Mouse (Mus musculus) heart, adult 2 months (tissue): ENCODE measurements at regions not wholly inside any gene's neighbourhood (a gene's known extent, or its start where the extent isn't known, plus 50 kb on each side); places are given as distances from the start of the nearest gene placed in this dataset.

ENCODE experiments used
- DNase-seq, 2 experiments: peaks; one replicate each; pipeline ENCODE4 v3.0.0; 2021
- H3K27ac ChIP-seq: fragments of 200-600 bp; 2 replicates; pipeline ENCODE4 v1.8.1; 2022
- H3K27me3 ChIP-seq: fragments of 200-500 bp; 2 replicates; pipeline ENCODE4 v1.6.1; 2012; ENCODE audit warnings: mild to moderate bottlenecking, low read length, inconsistent platforms, mixed read lengths; ENCODE audit not compliant: control insufficient read depth, insufficient read depth
- H3K36me3 ChIP-seq: fragments of 200-500 bp; 2 replicates; pipeline ENCODE4 v1.6.1; 2012; ENCODE audit warnings: low read length, inconsistent platforms; ENCODE audit not compliant: control insufficient read depth, insufficient read depth
- H3K4me1 ChIP-seq: fragments of 200-500 bp; 2 replicates; pipeline ENCODE4 v1.6.1; 2011; ENCODE audit warnings: low read length; ENCODE audit not compliant: control insufficient read depth, insufficient read depth
- H3K4me3 ChIP-seq: fragments of 200-600 bp; 2 replicates; pipeline ENCODE4 v1.8.1; 2022
- H3K79me2 ChIP-seq: fragments of 200-500 bp; replicated peaks from 2 replicates; pipeline ENCODE4 v1.6.1; 2012; ENCODE audit warnings: mild to moderate bottlenecking, inconsistent platforms, low read length, moderate library complexity, mixed read lengths; ENCODE audit not compliant: control insufficient read depth, insufficient read depth
- H3K9ac ChIP-seq: fragments of 200-500 bp; 2 replicates; pipeline ENCODE4 v1.6.1; 2012; ENCODE audit warnings: low read depth, mild to moderate bottlenecking, control low read depth, inconsistent platforms, low read length, mixed read lengths
- CTCF ChIP-seq: fragments of 200-600 bp; IDR thresholded peaks from 2 replicates; pipeline ENCODE4 v1.8.1; 2022; ENCODE audit warnings: antibody characterized with exemption, mild to moderate bottlenecking, moderate library complexity
- EP300 ChIP-seq: fragments of 200-500 bp; IDR thresholded peaks from 2 replicates; pipeline ENCODE4 v1.6.1; 2011; ENCODE audit warnings: low read depth, low read length, control low read depth; ENCODE audit not compliant: insufficient read depth
- POLR2A ChIP-seq: fragments of 200-500 bp; IDR thresholded peaks from 2 replicates; pipeline ENCODE4 v1.6.1; 2011; ENCODE audit warnings: mild to moderate bottlenecking, low read depth, low read length, control low read depth; ENCODE audit not compliant: insufficient read depth
- WGBS: fragments of 180-500 bp; shearing (Covaris S2); methylation state at CpG from one replicate; pipeline ENCODE4 v1.1.7; 2018; 5-methylcytosine and 5-hydroxymethylcytosine counted together
- intact Hi-C: fragments of 180-260 bp; cut with DNase I; formaldehyde crosslinking; loops from one replicate; pipeline ENCODE4 v1.15.1; 2025

GRCm38 (mm10) chr12:94229894-94230293, 1462.1 kb upstream of the Flrt2 start:
- 88% methylated on average over 4 of the region's 4 CpGs for WGBS
- Histone ChIP-seq H3K4me1 (no peaks in the 10 kb centered on the region), H3K79me2 (no peaks in the 10 kb centered on the region), H3K36me3 (no peaks in the 10 kb centered on the region), H3K9ac (no peak overlapping the region), H3K27ac (no peak overlapping the region), H3K27me3 (no peaks in the 10 kb centered on the region), H3K4me3 (no peak overlapping the region)
- DNase-seq, result no peak
- intact Hi-C loops, result no loop called here
- TF ChIP-seq POLR2A (no peak), EP300 (no peak), CTCF (no peak)

- no peaks in the 10 kb centered on the region for H3K4me1 ChIP-seq
- no peak overlapping the region for H3K9ac ChIP-seq
- no peak overlapping the region for H3K27ac ChIP-seq
- no peaks in the 10 kb centered on the region for H3K36me3 ChIP-seq
- DNase-seq, result no peak
- no peak overlapping the region for H3K4me3 ChIP-seq
- TF ChIP-seq CTCF (no peak), POLR2A (no peak), EP300 (no peak)
- no peaks in the 10 kb centered on the region for H3K27me3 ChIP-seq
- WGBS, result 60% methylated on average over 2 of the region's 2 CpGs
- intact Hi-C loops, result no loop called here
- H3K79me2 ChIP-seq, result no peaks in the 10 kb centered on the region
These were observed 1446.7 kb upstream of the Flrt2 start for GRCm38 (mm10) chr12:94245366-94245765.

- intact Hi-C loops, result no loop called here
- DNase-seq, result no peak
- Histone ChIP-seq H3K79me2 (no peaks in the 10 kb centered on the region), H3K36me3 (no peaks in the 10 kb centered on the region), H3K4me1 (no peaks in the 10 kb centered on the region), H3K9ac (no peak overlapping the region), H3K27me3 (no peaks in the 10 kb centered on the region), H3K4me3 (no peak overlapping the region), H3K27ac (no peak overlapping the region)
- TF ChIP-seq CTCF, result no peak
These were observed 1444.7 kb upstream of the Flrt2 start for GRCm38 (mm10) chr12:94247362-94247761.

GRCm38 (mm10) chr12:94252957-94253633, 1438.9 kb upstream of the Flrt2 start:
- 39% methylated on average over 8 of the region's 8 CpGs for WGBS
- peak; percentile 3 to 13 for DNase-seq
- Histone ChIP-seq H3K79me2 (no peaks in the 10 kb centered on the region), H3K27ac (no peak overlapping the region), H3K36me3 (no peaks in the 10 kb centered on the region), H3K27me3 (no peaks in the 10 kb centered on the region), H3K9ac (no peak overlapping the region), H3K4me3 (no peak overlapping the region), H3K4me1 (0 out of 2 replicates have a peak, but pooled peaks cover 2% of the 10 kb centered on the region)
- TF ChIP-seq POLR2A, result no peak
- no peak for TF ChIP-seq EP300
- no peak for TF ChIP-seq CTCF
- intact Hi-C loops, result no loop called here

GRCm38 (mm10) chr12:94280946-94281345, 1411.1 kb upstream of the Flrt2 start:
- Histone ChIP-seq H3K9ac (no peak overlapping the region), H3K4me3 (no peak overlapping the region), H3K27me3 (no peaks in the 10 kb centered on the region), H3K27ac (no peak overlapping the region), H3K36me3 (no peaks in the 10 kb centered on the region), H3K4me1 (peaks cover 1% of the 10 kb centered on the region), H3K79me2 (no peaks in the 10 kb centered on the region)
- WGBS, result 39% methylated on average over 2 of the region's 2 CpGs
- TF ChIP-seq EP300, result no peak
- no peak for TF ChIP-seq POLR2A
- TF ChIP-seq CTCF, result no peak
- DNase-seq, result peak; percentile 19 to 44
- intact Hi-C loops, result no loop called here

GRCm38 (mm10) chr12:94282931-94283330, 1409.1 kb upstream of the Flrt2 start:
- intact Hi-C loops, result no loop called here
- no peaks in the 10 kb centered on the region for H3K27me3 ChIP-seq
- H3K4me1 ChIP-seq, result peaks cover 1% of the 10 kb centered on the region
- no peak for TF ChIP-seq CTCF
- no peak for TF ChIP-seq EP300
- TF ChIP-seq POLR2A, result no peak
- WGBS, result 68% methylated on average over 3 of the region's 3 CpGs
- H3K27ac ChIP-seq, result no peak overlapping the region; the same call in 1 of the 2 replicates
- H3K36me3 ChIP-seq, result no peaks in the 10 kb centered on the region
- no peaks in the 10 kb centered on the region for H3K79me2 ChIP-seq
- no peak overlapping the region for H3K9ac ChIP-seq
- H3K4me3 ChIP-seq, result no peak overlapping the region
- DNase-seq, result no peak
